Mouse (Mus musculus) heart, adult 9 months (tissue): ENCODE measurements around the gene Dnajc13.

Source experiments
- DNase-seq, 2 experiments: peaks; one replicate each; pipeline ENCODE4 v3.0.0; 2022; ENCODE audit warnings: low spot score in 2 of 2

The Dnajc13 gene

DNA sequence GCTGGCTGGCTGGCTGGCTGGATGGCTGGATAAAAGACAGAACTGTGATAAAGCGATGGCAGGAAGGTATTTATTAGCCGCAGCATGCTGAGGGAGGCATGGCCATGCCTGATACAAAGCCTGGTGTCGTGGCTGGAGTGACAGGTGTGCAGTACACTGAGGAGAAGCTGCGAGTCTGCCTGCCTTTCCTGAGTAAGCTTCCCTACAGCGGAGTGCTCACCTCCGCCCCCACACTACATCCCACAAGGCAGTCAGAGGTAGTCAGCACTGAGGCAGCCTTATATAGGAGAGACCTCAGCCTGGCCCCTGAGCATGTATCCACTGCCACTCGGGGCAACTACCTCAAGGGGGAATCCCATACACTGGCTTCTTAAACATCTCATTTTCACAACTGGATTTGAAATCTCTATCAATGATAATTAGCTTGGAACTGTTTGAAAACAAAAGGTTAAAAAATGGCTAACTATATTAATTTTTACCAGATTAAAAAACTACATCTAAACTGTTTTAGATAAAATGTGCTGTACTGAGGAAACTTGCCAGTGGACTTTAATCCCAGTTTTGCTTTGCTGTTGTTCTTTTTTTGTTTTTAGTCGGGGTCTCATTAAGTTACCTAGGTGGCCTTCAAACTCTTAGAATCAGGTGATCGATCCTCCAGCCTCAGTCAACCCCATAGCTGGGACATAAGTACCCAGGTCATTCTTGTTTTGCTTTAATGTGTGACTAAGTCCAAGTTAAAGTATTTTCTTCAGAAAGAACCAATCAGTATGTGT, 8.1 kb downstream of the Dnajc13 start:
- DNase-seq, result no peak

DNA sequence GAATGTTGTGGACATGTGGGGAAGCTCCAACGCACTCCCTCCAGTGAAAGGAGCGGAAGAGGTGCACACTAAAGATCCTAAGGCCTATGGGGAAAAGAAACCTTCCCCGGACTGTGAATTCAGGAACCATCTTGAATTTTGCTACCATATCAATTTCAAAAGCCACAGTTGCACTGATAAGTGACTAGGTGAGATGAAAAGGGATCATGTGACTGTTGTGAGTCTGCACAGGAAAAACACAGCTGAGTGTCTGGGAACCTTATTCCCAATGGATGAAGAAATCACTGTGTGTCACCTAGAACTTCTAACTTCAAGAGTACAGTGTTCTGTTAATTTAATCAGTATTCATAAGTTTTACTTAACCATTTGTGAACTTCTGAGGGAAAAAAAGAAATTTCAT, 10.1 kb downstream of the Dnajc13 start:
- no peak for DNase-seq

DNA sequence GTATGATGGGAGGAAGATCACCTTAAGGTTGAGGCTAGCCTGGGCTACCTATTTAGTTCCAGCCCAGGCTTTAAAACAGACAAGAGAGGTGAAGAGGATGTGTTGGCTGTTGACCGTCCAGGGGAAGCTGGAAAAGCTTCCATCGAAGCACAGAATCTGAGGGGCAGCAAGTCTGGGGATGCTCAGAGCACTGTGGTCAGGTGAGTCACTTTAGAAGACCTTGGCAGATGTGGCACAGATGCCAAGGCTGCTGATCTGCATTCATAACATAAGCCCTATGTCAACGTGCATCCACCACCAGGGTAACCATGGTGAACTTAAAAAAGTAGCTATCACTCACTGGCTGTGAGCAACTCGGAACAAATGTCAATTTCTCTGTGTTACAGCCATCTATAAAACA, 11.0 kb downstream of the Dnajc13 start:
- DNase-seq, result no peak

DNA sequence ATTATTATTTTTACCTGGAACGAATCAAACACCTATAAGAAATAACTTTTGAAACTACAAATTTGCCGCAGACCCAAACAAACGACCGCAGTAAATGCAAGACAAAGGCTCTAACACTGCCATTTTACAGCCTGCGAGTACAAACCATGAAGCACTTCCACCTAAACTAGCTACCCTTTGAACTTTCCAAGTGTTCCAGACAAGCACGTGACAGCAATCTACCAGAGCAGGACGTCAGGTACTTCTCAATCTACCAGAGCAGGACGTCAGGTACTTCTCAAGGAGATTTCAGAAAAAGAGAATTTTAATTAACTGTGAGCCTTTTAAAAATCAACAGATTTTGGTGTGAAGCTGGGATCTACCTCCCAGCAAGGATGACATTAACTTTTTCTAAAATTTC, 11.6 kb downstream of the Dnajc13 start:
- DNase-seq, result no peak

DNA sequence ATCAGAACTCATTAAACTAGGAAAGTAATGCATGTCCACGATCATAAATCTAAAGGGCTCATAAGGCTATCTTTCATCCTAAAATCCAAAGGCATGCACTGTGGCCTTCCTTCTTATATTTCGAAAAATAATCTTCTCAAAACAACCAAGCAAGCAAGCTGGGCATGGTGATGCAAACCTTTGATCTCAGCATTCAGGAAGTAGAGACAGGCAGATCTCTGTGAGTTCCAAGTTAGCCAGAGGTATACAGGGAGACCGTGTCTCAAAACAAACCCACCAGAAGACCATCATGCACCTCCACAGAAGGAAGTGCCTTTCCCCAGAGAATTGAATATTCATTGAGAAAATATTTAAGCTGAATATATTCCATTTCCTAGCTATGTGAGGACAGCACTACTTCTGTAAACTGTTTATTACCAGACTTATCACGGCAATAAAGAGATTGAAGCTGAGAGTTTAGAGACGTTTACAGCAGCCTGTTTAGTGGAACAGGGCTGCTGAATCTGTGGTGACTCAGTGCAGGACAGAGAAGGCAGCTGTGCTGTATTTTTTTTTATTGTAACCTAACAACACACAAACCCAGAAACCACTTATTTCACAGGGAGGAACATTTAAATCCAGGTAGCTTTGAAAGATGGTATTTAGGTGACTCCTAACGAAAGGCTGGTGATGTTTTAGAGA, 15.3 kb downstream of the Dnajc13 start:
- DNase-seq, result no peak

DNA sequence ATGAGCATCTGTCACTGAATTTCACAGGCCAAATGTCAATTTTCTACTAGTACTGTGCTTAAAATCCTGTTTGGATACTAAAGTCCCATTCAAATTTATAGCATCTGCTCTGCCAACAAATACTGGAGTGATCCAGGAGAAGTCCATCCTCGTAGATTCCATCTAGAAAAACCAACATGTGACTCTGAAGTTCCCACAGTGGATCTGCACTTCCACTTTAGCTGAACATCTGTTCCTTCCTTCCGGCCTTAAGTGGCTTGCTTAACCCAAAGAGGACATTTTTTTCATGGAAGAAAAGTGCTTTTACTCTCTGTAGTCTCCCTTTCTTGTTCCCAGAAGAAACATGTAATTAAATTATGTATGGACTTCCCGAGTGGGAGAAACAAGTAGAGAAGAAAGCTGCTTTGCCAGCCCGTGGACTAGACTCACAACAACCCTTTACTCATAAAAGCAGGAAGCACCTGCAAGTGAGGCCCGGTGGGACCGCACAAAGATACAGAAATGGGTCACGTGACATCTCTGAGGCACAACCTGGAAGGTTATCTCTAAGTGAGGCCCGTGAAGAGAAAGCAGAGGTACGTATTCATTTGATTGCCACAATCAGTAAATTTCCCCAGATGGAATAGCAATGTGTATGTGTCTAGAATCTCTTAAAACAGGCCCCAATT, 18.8 kb downstream of the Dnajc13 start:
- peak in 1 of 2 experiments; percentile 33 for DNase-seq

DNA sequence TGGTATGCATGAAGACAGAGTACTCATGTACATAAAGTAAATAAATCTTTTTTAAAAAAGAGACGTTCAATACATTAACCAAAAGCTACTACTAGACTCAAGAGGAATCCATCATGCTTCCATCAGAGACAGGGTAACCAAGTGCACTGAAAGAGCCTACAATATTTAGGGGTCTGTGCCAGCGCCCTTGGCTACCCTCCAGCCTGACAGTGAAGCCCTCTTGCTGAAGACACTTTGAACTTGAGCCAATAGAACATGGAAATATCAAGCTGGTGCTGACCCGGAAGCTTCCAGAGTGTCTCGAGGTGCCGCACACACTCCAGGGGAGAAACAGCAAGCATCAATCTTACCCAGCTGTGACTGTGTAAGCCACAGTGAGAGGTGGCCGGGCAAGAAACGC, 22.6 kb downstream of the Dnajc13 start:
- DNase-seq, result no peak

DNA sequence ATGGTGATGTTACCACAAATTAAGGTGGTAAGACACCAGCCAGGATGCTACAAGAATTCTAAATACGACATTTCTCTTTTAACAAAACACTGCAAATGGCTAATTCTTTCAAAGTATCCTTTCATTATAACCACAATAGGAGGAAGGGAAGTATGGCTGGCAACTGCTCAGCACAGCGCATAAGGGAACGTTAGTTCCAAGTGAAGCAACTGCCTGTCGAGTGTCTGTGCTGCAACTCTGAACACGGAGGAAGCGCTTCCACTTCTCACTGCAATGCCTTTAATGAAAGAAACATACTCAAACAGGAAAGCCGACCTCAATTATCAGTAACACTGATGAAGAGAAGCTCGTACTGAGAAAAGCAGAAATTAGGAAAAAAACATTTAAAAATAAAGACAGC, 23.7 kb downstream of the Dnajc13 start:
- no peak for DNase-seq

DNA sequence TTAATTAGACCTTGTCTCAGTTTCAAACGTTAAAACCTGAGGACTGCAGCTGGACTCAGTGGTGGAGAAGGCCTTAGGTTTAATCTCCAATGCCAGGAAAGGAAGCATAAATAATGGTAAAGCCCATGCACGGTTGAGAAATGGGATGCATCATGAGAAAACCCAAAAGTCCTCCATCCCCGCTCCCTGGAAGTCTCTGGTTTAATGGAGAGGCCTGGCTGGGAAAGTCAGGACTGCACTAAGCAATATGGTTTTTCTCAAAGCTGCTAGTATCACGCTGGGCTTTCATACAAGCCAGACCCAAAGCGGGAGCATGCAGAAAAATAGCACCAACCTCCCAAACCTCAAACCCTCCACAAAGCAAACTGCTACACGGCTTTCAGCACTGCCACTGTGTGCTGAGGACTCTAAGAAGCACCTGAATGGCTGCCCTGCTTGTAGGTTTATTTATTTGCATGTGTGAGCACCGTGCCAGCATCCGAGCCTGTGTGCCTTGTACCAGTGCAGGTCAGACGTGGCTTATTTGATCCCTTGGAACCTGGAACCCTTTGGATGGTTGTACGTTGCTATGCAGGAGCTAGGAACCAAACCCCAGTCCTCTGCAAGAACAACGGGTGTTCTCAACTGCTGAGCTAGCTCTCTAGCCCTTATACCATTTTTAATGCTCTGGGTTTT, 26.3 kb downstream of the Dnajc13 start:
- DNase-seq, result no peak

DNA sequence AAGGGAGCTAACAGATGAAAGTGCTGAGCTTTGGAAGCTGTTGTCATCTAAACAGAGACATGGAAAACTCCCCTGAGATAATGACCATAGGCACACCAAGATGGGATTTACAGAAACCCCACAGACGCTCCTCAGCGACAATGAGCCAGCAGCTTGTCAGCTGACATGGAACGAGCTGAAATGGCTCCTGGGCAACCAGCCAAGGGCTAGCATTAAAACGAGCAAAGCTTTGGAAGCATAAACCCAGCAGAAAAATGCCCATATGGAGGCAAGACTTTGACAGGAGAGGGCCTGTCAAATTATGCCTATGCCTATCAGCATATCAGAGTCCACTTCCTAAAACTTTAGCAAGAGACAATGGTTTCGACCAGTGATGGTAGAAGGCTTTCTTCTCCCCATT, 27.0 kb downstream of the Dnajc13 start:
- DNase-seq, result peak in 1 of 2 experiments; percentile 13

DNA sequence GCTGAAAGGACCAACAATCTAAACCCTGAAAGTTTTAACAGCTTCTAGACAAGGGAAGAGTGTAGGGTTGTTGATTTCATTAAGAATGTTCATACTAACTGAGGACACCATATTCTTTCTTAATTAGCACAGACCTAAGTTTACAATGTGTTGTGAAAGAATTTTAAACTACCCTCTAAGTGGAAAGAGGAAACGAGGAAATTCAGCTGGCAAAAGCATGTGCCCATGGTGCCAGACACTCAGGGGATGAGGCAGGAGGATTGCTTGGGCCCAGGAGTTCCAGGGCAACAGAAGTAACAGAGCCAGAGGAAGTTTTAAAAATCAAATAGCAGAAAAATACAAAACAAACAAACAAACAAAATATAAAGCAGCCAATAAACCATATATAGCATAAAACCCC, 28.9 kb downstream of the Dnajc13 start:
- no peak for DNase-seq

DNA sequence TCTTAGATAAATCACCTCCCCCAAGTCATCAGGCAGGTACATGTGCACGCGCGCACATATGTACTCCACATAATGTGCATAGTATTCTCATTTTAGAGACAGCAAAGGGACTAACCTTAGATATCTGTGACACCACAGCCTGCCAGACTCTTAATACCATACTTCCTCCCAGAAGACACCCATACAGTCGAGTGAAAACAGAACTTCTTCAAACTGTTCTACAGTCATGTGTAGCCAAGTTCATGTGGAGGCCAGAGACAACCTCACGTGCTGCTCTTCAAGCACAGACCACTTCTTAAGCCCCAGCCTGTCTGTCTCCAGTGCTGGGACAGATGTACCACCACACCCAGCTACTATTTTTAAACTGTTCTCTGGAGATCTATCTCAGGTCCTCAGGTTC, 29.7 kb downstream of the Dnajc13 start:
- no peak for DNase-seq

DNA sequence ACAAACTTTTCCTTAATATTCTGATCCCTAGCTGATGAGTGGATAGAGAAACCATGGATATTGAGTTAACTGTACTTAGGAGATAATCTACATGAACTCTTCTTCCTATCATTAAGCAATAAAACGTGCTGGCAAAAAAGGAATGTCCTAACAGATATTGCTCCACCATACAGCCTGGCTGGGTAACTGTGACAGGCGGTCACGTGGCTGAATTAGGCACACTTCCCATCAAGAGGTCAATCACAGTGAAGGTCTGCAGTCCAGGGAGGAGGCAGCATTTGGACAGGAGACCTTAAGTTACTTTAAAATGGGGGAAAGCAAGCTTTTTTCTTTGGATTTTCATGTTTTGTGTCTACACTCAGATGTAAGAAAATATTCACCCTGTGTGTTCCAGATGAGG, 30.7 kb downstream of the Dnajc13 start:
- DNase-seq, result no peak

DNA sequence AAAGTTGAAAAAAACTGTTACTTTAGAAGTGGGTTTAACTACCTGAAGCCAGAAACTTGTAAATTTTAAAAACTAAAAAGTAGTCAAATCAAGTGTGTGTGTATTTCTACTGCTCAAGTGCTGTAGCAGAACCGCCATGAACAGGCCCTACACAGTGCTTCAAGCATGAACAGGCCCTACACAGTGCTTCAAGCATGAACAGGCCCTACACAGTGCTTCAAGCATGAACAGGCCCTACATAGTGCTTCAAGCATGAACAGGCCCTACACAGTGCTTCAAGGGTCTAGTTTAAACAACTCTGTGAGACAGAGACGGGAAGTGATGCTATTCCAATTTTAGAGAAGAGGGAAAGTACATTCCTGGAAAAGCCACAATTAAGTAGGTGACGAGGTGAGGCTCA, 51.3 kb downstream of the Dnajc13 start:
- no peak for DNase-seq

DNA sequence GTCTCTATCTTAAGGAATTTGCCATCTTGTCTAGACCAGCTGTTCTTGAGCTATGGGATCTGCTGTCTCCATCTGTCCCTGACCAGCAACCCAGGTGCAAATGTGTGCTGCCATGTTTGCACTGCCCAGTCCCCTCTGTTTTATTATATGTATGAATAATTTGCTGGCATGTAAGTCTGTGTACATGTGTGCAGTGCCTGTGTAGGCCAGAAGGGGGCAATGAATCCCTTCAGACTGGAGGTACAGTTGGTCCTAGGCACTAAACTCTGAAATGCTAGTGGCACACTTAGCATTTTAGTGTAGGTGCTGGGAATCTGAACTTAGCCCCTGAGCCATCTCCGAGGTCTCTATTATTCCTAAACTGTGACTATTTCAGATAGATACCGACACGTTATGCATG, 58.9 kb downstream of the Dnajc13 start:
- DNase-seq, result peak in 1 of 2 experiments; percentile 13

DNA sequence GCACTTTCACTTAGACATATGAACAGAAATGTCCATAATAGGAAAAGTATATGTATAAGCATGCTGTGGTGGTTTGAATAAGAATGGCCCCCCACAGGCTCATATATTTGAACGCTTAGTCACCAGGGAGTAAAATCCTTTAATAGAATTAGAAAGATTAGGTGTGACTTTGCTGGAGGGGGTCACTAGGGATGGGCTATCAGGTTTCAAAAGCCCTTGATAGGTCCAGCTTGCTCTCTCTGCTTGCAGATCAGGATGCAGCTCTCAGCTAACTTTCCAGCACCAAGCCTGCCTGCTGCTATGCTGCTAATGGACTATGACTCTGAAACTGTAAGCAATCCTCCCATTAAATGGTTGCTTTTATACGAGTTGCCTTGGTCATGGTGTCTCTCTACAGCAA, 68.2 kb downstream of the Dnajc13 start:
- DNase-seq, result no peak

DNA sequence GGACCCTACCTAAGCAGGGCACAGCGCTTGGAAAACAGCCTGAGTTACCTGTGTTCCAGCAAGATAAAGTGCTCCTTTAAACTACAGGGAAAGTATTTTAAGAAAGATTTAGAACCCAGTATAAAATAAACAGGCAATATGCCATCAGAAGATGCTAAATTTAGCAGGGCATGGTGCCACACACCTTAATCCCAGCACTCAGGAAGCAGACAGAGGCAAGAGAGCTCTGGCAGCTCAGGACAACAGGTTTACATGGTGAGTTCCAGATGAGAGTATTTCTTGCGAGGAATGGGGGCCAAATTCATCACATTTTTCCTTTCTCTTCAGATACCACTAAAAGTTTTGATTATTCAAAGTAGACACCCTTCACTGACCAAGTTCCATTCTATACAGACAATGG, 68.8 kb downstream of the Dnajc13 start:
- peak; percentile 6 to 23 for DNase-seq

DNA sequence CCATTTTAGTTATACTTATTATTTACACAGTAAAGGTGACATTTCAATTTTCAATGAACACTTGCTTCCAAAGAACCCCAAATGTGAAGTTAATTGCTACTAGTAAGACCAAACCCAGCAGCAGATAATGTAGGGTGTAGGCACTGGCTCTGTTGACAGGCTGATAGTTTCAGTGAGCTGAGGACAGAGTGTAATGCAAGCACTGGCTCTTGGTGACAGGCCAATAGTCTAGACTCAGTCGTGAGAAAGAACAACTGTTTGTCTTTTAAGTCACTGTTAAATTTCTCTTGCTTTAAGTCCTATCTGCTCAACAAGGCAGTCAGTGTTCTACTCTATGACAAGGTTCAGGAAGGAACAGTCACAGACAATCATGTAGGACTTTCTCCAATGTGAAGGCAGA, 69.4 kb downstream of the Dnajc13 start:
- DNase-seq, result no peak

DNA sequence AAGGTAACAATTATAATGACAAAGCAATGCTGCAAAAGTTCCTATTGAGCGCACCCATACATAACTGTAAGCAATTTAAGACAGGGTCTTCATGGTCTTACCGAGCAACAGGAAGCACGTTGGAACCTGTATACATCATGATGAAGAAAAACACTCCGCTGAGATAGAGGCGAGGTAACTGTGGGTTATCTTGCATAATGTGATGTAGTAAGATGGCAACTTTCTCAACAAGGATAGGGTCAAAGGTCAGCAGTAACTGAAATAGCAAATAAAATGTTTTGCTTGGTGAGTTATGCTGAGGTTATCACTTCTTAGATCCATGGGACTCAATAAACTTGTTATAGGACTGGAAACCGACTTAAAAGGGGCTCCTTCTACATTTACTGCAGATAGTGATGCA, 70.2 kb downstream of the Dnajc13 start:
- DNase-seq, result no peak

DNA sequence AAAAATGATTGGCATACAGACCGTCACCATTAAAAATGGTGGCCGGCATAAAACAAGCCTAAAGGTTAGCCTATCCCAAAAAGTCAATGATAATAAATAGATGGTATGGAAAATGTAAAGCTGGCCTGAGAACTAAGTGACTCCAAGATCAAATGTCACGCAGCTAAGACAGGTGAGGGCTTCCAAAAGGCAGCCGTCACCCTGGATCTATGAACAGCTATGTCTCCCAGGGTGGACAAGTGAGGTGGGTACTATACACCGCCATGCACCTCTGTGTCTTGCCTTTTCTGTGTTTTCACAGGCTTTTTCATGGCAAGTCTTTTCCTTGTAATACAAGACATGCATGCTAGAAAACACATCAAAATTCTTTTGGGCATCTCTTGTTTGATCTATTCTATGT, 73.1 kb downstream of the Dnajc13 start:
- no peak for DNase-seq

DNA sequence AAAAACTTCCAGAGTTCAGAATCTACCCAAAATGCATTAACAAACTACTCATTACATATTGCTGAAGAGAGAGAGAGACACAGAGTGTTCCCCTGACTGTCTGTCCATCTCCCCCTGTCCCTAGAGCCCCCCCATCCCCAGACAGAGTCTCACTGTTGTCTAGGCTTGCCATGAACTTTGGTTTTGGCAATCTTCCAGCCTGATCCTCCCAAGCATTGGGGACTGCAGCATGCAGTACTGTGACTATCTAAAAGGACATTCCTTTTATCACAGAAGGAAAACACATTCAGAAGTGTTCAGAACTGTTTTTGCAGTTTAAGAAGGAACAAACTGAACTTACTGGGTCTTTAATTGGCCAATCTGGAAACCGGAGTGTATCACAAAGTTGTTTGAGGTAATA, 74.0 kb downstream of the Dnajc13 start:
- DNase-seq, result no peak

DNA sequence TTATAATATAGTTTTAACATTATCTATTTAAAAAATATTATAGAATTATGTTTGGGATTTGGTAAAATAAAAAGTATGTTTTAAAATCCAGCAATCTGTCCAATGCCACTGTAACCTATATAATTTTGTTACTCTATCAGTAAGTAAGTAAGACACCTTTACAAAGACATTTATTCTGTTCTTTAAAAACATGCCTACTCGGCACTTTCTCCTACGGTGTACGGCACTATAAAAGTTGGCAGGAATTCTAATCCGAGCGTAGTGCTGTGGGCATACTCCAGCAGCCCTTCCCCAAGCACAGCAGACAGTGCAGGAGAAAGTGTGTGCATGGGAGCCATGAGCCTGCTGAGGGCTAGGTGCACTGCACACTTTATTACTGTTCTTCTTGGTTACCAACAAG, 75.7 kb downstream of the Dnajc13 start:
- DNase-seq, result no peak

DNA sequence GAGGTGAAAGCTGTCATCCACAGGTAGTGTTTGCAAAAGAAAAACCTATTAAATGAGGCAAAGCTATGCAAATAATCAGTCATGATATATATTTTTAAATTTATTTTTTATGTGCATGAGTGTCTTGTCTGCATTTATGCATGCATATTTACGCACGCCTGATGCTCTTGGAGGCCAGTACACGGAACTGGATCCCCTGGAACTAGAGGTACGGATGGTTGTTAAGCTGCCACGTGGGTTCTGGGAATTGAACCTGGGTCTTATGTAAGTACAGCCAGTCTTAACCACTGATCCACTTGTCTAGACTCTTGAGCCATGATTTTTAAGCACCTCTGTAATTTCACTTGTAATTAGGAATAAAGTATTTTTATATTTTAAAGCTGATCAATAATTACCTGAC, 79.5 kb downstream of the Dnajc13 start:
- DNase-seq, result no peak
